Mouse (Mus musculus) heart, adult 2 months (tissue): ENCODE data around the gene Ptpn1. TPM values are rescaled to one million over a fixed set of nuclear protein-coding genes. Genes with fewer than 3 reads are reported as not detected.

Experiments
- DNase-seq, 2 experiments: peaks; one replicate each; pipeline ENCODE4 v3.0.0; 2021
- H3K27ac ChIP-seq: fragments of 200-600 bp; 2 replicates; pipeline ENCODE4 v1.8.1; 2022
- H3K27me3 ChIP-seq: fragments of 200-500 bp; 2 replicates; pipeline ENCODE4 v1.6.1; 2012; ENCODE audit warnings: mild to moderate bottlenecking, low read length, inconsistent platforms, mixed read lengths; ENCODE audit not compliant: control insufficient read depth, insufficient read depth
- H3K36me3 ChIP-seq: fragments of 200-500 bp; 2 replicates; pipeline ENCODE4 v1.6.1; 2012; ENCODE audit warnings: low read length, inconsistent platforms; ENCODE audit not compliant: control insufficient read depth, insufficient read depth
- H3K4me1 ChIP-seq: fragments of 200-500 bp; 2 replicates; pipeline ENCODE4 v1.6.1; 2011; ENCODE audit warnings: low read length; ENCODE audit not compliant: control insufficient read depth, insufficient read depth
- H3K4me3 ChIP-seq: fragments of 200-600 bp; 2 replicates; pipeline ENCODE4 v1.8.1; 2022
- H3K79me2 ChIP-seq: fragments of 200-500 bp; replicated peaks from 2 replicates; pipeline ENCODE4 v1.6.1; 2012; ENCODE audit warnings: mild to moderate bottlenecking, inconsistent platforms, low read length, moderate library complexity, mixed read lengths; ENCODE audit not compliant: control insufficient read depth, insufficient read depth
- H3K9ac ChIP-seq: fragments of 200-500 bp; 2 replicates; pipeline ENCODE4 v1.6.1; 2012; ENCODE audit warnings: low read depth, mild to moderate bottlenecking, control low read depth, inconsistent platforms, low read length, mixed read lengths
- CTCF ChIP-seq: fragments of 200-600 bp; IDR thresholded peaks from 2 replicates; pipeline ENCODE4 v1.8.1; 2022; ENCODE audit warnings: antibody characterized with exemption, mild to moderate bottlenecking, moderate library complexity
- EP300 ChIP-seq: fragments of 200-500 bp; IDR thresholded peaks from 2 replicates; pipeline ENCODE4 v1.6.1; 2011; ENCODE audit warnings: low read depth, low read length, control low read depth; ENCODE audit not compliant: insufficient read depth
- POLR2A ChIP-seq: fragments of 200-500 bp; IDR thresholded peaks from 2 replicates; pipeline ENCODE4 v1.6.1; 2011; ENCODE audit warnings: mild to moderate bottlenecking, low read depth, low read length, control low read depth; ENCODE audit not compliant: insufficient read depth
- WGBS: fragments of 180-500 bp; shearing (Covaris S2); methylation state at CpG from one replicate; pipeline ENCODE4 v1.1.7; 2018; 5-methylcytosine and 5-hydroxymethylcytosine counted together
- intact Hi-C: fragments of 180-260 bp; cut with DNase I; formaldehyde crosslinking; loops from one replicate; pipeline ENCODE4 v1.15.1; 2025
- polyA plus RNA-seq: library from polyadenylated mRNA; depleted of rRNA; stranded (reverse); fragments of >200 nt; gene quantifications from 2 replicates; pipeline ENCODE4 v1.2.3, GENCODE M21; 2012
- total RNA-seq, 2 experiments: library from RNA; stranded (reverse); gene quantifications; 2 replicates each; pipeline ENCODE4 v1.2.3; 2021

Ptpn1 gene
- total and polyA plus RNA-seq, 3 experiments, result 15.7 to 23.2 (median 21.4) TPM

DNA sequence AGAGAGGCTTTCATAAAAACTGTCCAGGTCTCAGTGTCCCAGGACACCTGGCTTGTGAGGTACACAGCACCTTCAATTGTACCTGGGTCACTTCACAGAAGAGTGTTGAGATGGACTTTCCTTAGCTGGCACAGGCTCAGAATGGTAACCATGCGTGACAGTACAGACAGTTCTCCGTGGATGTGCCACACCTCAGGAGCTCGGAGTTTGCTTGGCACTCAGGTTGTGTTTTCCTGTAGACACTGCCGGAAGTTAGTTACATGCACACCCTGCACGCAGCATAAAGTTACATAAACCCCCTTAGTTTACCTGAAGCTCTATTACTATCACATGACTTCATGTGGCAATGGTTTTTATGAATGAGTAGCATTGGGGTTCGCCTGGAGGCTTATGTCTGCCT, 18.8 kb downstream of the Ptpn1 start:
- peaks cover 33% of the 10 kb centered on the region for H3K4me1 ChIP-seq

DNA sequence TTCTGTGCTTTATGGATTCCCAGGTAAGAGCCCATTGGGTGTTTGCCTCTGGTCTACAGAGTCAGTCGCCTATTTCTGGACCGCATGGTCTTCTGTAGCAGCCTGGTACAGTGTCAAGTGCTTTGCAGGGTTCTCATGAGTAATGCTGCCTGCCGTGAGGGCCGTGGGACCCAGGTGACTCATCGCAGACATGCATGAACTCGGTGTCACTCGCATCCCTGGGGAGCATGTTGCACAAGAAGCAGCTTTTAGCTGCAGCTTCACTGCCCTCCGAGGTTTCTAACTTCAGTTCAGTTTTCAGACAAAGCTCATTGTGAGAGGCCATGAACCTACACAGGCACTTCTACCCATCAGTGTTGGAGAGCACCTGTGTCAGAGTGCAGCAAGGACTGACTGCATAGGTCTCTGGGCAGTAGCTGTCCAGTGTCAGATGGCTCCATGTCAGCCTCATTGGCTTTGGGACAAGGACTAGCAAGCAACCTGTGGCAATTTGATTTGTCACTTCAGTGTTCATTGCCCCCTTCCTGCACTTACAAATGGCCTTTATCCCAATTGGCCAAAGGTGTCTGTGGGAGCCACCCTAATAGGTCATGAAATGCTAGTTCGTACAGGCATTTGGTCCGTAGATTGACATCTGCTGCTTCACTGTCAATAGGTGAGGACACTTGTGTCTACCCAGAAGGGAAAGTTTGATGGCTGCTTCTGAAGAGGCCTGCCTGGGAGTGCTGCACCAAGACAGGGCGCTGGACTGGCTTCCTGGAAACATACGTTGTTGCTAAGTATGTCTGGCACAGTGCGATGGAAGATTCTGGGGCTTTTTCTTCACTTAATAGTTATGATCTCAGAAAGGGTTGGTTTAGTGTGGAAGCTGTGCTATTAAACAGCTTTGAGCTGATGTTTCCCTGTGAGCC, 19.7 kb downstream of the Ptpn1 start:
- Histone ChIP-seq H3K4me1 (peaks cover 33% of the 10 kb centered on the region), H3K27ac (no peak overlapping the region), H3K4me3 (no peak overlapping the region), H3K79me2 (peaks cover 2% of the 10 kb centered on the region), H3K9ac (no peak overlapping the region), H3K36me3 (no peaks in the 10 kb centered on the region), H3K27me3 (no peaks in the 10 kb centered on the region)
- intact Hi-C loops, result no loop called here
- TF ChIP-seq CTCF (no peak), EP300 (no peak), POLR2A (no peak)
- DNase-seq, result peak in 1 of 2 experiments; percentile 39
- WGBS, result 59% methylated on average over 13 of the region's 13 CpGs

More for the DNA sequence above, 18.8 kb downstream of the Ptpn1 start:
- intact Hi-C loops, result no loop called here
- Histone ChIP-seq H3K9ac (no peak overlapping the region), H3K27me3 (no peaks in the 10 kb centered on the region), H3K36me3 (no peaks in the 10 kb centered on the region), H3K79me2 (peaks cover 2% of the 10 kb centered on the region), H3K4me3 (no peak overlapping the region), H3K27ac (no peak overlapping the region)
- TF ChIP-seq CTCF (no peak), POLR2A (no peak), EP300 (no peak)
- WGBS, result 80% methylated on average over 6 of the region's 6 CpGs
- DNase-seq, result no peak

DNA sequence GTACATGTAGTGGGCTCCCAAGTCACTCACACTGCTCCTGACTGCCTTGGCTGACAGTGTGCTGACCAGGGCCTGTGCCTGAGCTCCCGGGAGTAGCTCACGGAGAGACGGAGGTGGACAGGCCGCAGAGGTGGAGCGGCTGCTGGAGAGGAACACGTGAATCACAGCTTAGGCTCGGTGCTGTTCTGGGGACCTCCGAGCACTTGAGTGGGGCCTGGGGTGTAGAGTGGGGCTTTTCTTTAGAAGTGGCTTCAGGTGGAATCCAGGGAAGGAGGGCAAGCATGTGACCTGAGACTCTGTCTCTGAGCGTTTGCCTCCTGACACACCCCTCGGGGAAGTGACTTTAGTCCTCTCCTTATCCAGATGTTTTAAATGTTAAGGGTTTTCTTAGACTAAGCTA, 22.0 kb downstream of the Ptpn1 start:
- no peak for TF ChIP-seq EP300
- TF ChIP-seq CTCF, result no peak
- no peak for TF ChIP-seq POLR2A
- Histone ChIP-seq H3K9ac (no peak overlapping the region), H3K36me3 (no peaks in the 10 kb centered on the region; the same call in 1 of the 2 replicates), H3K27ac (no peak overlapping the region), H3K4me3 (no peak overlapping the region), H3K27me3 (no peaks in the 10 kb centered on the region), H3K4me1 (peaks cover 30% of the 10 kb centered on the region), H3K79me2 (peaks cover 2% of the 10 kb centered on the region)
- WGBS, result 86% methylated on average over 10 of the region's 10 CpGs
- intact Hi-C loops, result no loop called here
- no peak for DNase-seq

DNA sequence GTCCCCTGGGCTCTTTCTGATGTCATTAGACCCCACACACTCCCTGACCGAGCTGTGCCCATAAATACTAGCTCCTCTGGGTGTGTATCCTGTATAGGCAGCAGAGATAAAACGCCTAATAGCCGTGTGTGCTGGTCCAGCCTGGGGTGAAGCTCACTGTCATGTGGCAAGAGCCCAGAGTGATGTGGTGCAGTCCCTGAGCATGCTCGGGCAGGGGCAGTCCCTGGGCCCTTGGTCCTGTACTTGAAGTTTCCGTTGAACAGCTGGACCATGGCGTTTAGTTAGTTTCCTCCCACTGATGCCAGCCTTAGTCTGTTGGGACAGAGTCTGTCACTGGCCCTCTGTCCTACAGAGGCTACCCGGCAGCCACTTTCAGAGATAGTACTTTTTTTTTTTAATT, 23.1 kb downstream of the Ptpn1 start:
- H3K4me1 ChIP-seq, result peaks cover 29% of the 10 kb centered on the region
- no peak overlapping the region for H3K4me3 ChIP-seq
- no peak for DNase-seq
- peaks cover 2% of the 10 kb centered on the region for H3K79me2 ChIP-seq
- intact Hi-C loops, result no loop called here
- TF ChIP-seq POLR2A, result no peak
- no peak for TF ChIP-seq CTCF
- TF ChIP-seq EP300, result no peak
- H3K9ac ChIP-seq, result no peak overlapping the region
- H3K36me3 ChIP-seq, result peaks cover 7% of the 10 kb centered on the region; the same call in 1 of the 2 replicates
- no peak overlapping the region for H3K27ac ChIP-seq
- no peaks in the 10 kb centered on the region for H3K27me3 ChIP-seq
- 72% methylated on average over 7 of the region's 7 CpGs for WGBS

DNA sequence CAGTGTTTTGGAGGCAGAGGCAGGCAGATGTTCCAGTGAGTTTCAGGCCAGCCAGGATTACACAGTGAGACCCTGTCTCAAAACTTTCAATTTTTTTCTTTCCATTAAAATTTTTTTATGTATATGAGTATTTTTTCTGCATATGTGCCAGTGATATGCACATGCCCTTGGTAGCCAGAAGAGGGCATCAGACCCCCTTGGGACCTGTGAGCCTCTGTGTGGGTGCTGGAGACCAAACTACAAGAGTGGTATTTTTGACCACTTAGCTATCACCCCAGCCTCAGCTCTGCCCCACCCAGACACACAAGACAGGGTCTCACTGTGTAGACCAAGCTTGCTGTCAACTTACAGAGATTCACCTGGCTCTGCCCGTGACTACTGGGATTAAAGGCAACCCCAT, 25.7 kb downstream of the Ptpn1 start:
- Histone ChIP-seq H3K79me2 (peaks cover 2% of the 10 kb centered on the region), H3K27ac (no peak overlapping the region; the same call in 1 of the 2 replicates), H3K9ac (no peak overlapping the region), H3K36me3 (peaks cover 10% of the 10 kb centered on the region; the same call in 1 of the 2 replicates), H3K4me3 (no peak overlapping the region), H3K4me1 (peaks cover 23% of the 10 kb centered on the region), H3K27me3 (no peaks in the 10 kb centered on the region)
- no peak for DNase-seq
- TF ChIP-seq EP300 (no peak), POLR2A (no peak), CTCF (peak; percentile 60)
- WGBS, result 100% methylated on average over 1 of the region's 1 CpGs
- intact Hi-C loops, result no loop called here
